Mouse (Mus musculus): ENCODE measurements around the gene Clnk.

- TF ChIP-seq POLR2A (IDR thresholded peaks at IDR 0.05; ENCODE audit: low read depth, low read length) (no peak), CTCF (IDR thresholded peaks at IDR 0.05; ENCODE audit: extremely low read depth, insufficient read length, insufficient replicate concordance, low read depth, low read length) (no peak)
Measured at GRCm38 (mm10) chr5:38904528-38905044, 28.0 kb upstream of the Clnk start.

All from small intestine, adult 2 months (tissue).